Mouse (Mus musculus) small intestine, adult 2 months (tissue): Measurements from ENCODE around the gene Ccr10.

ENCODE experiments used
- CTCF ChIP-seq: fragments of 200-500 bp; IDR thresholded peaks from 2 replicates; pipeline ENCODE4 v1.5.1; 2012; ENCODE audit warnings: low read depth, mild to moderate bottlenecking, control low read depth, inconsistent platforms, low read length, moderate library complexity, mixed read lengths; ENCODE audit not compliant: insufficient replicate concordance, insufficient read length; ENCODE audit errors: extremely low read depth
- POLR2A ChIP-seq: fragments of 200-500 bp; IDR thresholded peaks from 2 replicates; pipeline ENCODE4 v1.6.1; 2012; ENCODE audit warnings: low read depth, mild to moderate bottlenecking, control low read depth, inconsistent platforms, low read length, moderate library complexity

- TF ChIP-seq CTCF = no peak
- TF ChIP-seq POLR2A = no peak
These were observed 14.4 kb upstream of the Ccr10 start for GRCm38 (mm10) chr11:101189495-101190180.
